Mouse (Mus musculus) megakaryocyte, embryonic 14.5 days (primary cell): ENCODE results near the gene Cmklr1.

Experiments used
- FLI1 ChIP-seq: IDR thresholded peaks from 2 replicates; pipeline ENCODE4 v1.6.1; 2012; ENCODE audit warnings: low read length, inconsistent platforms, mixed read lengths
- GATA1 ChIP-seq: IDR thresholded peaks from 3 replicates; pipeline ENCODE4 v1.6.1; 2012; ENCODE audit warnings: mixed read lengths, low read length, inconsistent platforms, borderline replicate concordance

- TF ChIP-seq GATA1 (no peak), FLI1 (no peak)
Observed at GRCm38 (mm10) chr5:113637631-113638030, 12.6 kb downstream of the Cmklr1 start.
